Mouse (Mus musculus) heart, postnatal 0 days (tissue): ENCODE measurements around the gene Fbxl7.

Source experiments
- CTCF ChIP-seq: IDR thresholded peaks from 2 replicates; pipeline ENCODE4 v1.5.1; 2016; ENCODE audit warnings: antibody characterized with exemption, control low read depth, low read depth
- EP300 ChIP-seq: IDR thresholded peaks from 2 replicates; pipeline ENCODE4 v1.6.1; 2016; ENCODE audit warnings: antibody characterized with exemption, low read depth

GRCm38 (mm10) chr15:26795518-26795917, 99.9 kb downstream of the Fbxl7 start:
- no peak for TF ChIP-seq CTCF
- TF ChIP-seq EP300 = no peak
